Comparison of ENCODE assay signal across 7 mouse cellular contexts in the genomic region with DNA sequence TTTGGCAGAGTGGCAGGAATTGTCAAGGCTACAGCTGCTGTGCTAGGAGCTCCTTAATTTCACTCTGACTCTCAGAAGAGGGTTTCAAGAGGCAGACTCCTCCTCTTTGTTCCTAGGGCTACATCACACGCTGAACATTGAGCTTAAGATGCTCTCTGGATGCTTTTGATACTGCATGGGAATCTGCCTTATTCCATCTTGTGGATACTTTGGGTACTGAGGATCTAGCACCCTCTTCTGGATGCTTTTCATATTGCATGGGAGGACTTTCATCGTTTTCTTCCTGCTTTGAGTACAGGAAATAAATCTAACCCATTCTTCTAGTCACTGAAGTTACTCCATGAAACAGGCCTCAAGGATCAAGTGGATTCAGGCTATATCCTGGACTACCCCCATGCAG.
DNase-seq lines count a peak whose midpoint lies in the region; ATAC-seq lines count a peak whose summit lies in the region.

No protein-coding gene starts in this region.

- no peaks in the 10 kb centered on the region for H3K36me3 ChIP-seq in hindbrain, embryonic 12.5 days
- H3K36me3 ChIP-seq in heart, embryonic 11.5 days (ENCODE audit: control insufficient read depth, insufficient read depth, low read length): no peaks in the 10 kb centered on the region

- H3K9me3 ChIP-seq in hindbrain, embryonic 12.5 days (replicated peaks): no peaks in the 10 kb centered on the region
- H3K9me3 ChIP-seq in heart, embryonic 11.5 days (replicated peaks; ENCODE audit: control insufficient read depth, low read length): no peaks in the 10 kb centered on the region

- H3K27me3 ChIP-seq in hindbrain, embryonic 12.5 days: no peaks in the 10 kb centered on the region
- H3K27me3 ChIP-seq in heart, embryonic 11.5 days (ENCODE audit: control insufficient read depth, insufficient read depth, low read length): no peaks in the 10 kb centered on the region

- H3K4me1 ChIP-seq in hindbrain, embryonic 12.5 days: no peaks in the 10 kb centered on the region
- no peaks in the 10 kb centered on the region for H3K4me1 ChIP-seq in heart, embryonic 11.5 days (ENCODE audit: control insufficient read depth, insufficient read depth, low read length)

- H3K4me2 ChIP-seq in hindbrain, embryonic 12.5 days (replicated peaks): no peak overlapping the region
- no peak overlapping the region for H3K4me2 ChIP-seq in heart, embryonic 11.5 days

- H3K9ac ChIP-seq in hindbrain, embryonic 12.5 days: no peak overlapping the region
- H3K9ac ChIP-seq in heart, embryonic 11.5 days (ENCODE audit: low read depth, low read length): no peak overlapping the region

- no peak overlapping the region for H3K27ac ChIP-seq in hindbrain, embryonic 12.5 days
- H3K27ac ChIP-seq in heart, embryonic 11.5 days (ENCODE audit: low read depth, low read length): no peak overlapping the region

- DNase-seq in ovary, postnatal 14 days (ENCODE audit: low spot score): peak; percentile 21
- no peak for DNase-seq in ovary, postnatal 10 days (ENCODE audit: low spot score)
- peak; percentile 59 to 75 for DNase-seq in cerebellum, postnatal 10 days
- peak; percentile 70 to 78 for DNase-seq in left cerebral cortex, postnatal 14 days (ENCODE audit: low spot score in 2 of 2)
- DNase-seq in right cerebral cortex, adult 2 months (ENCODE audit: low spot score in 2 of 2): peak; percentile 25 to 67

- no peak overlapping the region for H3K4me3 ChIP-seq in hindbrain, embryonic 12.5 days
- no peak overlapping the region for H3K4me3 ChIP-seq in heart, embryonic 11.5 days (ENCODE audit: low read depth, low read length)

- ATAC-seq in hindbrain, embryonic 12.5 days (ENCODE audit: low FRiP score): peak; percentile 46; the same call in 1 of the 2 replicates
- ATAC-seq in heart, embryonic 11.5 days (replicated peaks; ENCODE audit: insufficient number of reproducible peaks, low FRiP score, low TSS enrichment): no peak

- intact Hi-C loops in left cerebral cortex, postnatal 14 days (cut with DNase I): loop anchor here (2.0 kb wide), 1 partner anchor 514 kb away; a partner anchor contains a TSS

- WGBS in hindbrain, embryonic 12.5 days: 0% methylated on average over 2 of the region's 2 CpGs
- 16% methylated on average over 2 of the region's 2 CpGs for WGBS in heart, embryonic 11.5 days (ENCODE audit: insufficient replicate concordance)
